Mouse (Mus musculus): ENCODE results near the gene Aplp1. TPM values are rescaled to one million over a fixed set of nuclear protein-coding genes. Genes with fewer than 3 reads are reported as not detected.

The Aplp1 gene
- polyA plus RNA-seq, 1 experiment, result 78.2 TPM

- Histone ChIP-seq H3K4me1 (ENCODE audit: control insufficient read depth, insufficient read depth, low read length) (peaks cover 15% of the 10 kb centered on the region), H3K9ac (ENCODE audit: low read depth, poor library complexity, severe bottlenecking) (peak overlapping the region; percentile 68)
These were observed 11.2 kb upstream of the Aplp1 start for GRCm38 (mm10) chr7:30456487-30456886.

GRCm38 (mm10) chr7:30454259-30454658 is 8.9 kb upstream of the Aplp1 start:
- peak overlapping the region; percentile 13 for H3K4me3 ChIP-seq (ENCODE audit: low read depth, low read length)
- H3K36me3 ChIP-seq (ENCODE audit: control insufficient read depth, insufficient read depth, low read length, poor library complexity, severe bottlenecking), result peaks cover 14% of the 10 kb centered on the region
- TF ChIP-seq CTCF (IDR thresholded peaks at IDR 0.05; ENCODE audit: low read depth, low read length) (no peak), EP300 (IDR thresholded peaks at IDR 0.05; ENCODE audit: insufficient read depth, low read depth, low read length) (no peak), POLR2A (IDR thresholded peaks at IDR 0.05; ENCODE audit: insufficient read depth, low read length) (no peak)
- 0 out of 2 replicates have a peak overlapping the region, but pooled peaks have one; percentile 4 for H3K27ac ChIP-seq (ENCODE audit: insufficient read depth, low read length)
- peaks cover 10% of the 10 kb centered on the region for H3K4me1 ChIP-seq (ENCODE audit: control insufficient read depth, insufficient read depth, low read length)
- H3K9me3 ChIP-seq (replicated peaks; ENCODE audit: control insufficient read depth, insufficient read depth, low read length, poor library complexity, severe bottlenecking), result no peaks in the 10 kb centered on the region
- no peak overlapping the region for H3K9ac ChIP-seq (ENCODE audit: low read depth, poor library complexity, severe bottlenecking)
- no peaks in the 10 kb centered on the region for H3K27me3 ChIP-seq (ENCODE audit: control insufficient read depth, insufficient read depth, low read length, poor library complexity, severe bottlenecking)

More at GRCm38 (mm10) chr7:30456487-30456886, 11.2 kb upstream of the Aplp1 start:
- H3K4me3 ChIP-seq (ENCODE audit: low read depth, low read length), result peak overlapping the region; percentile 68
- no peaks in the 10 kb centered on the region for H3K27me3 ChIP-seq (ENCODE audit: control insufficient read depth, insufficient read depth, low read length, poor library complexity, severe bottlenecking)
- H3K36me3 ChIP-seq (ENCODE audit: control insufficient read depth, insufficient read depth, low read length, poor library complexity, severe bottlenecking), result peaks cover 6% of the 10 kb centered on the region
- H3K9me3 ChIP-seq (replicated peaks; ENCODE audit: control insufficient read depth, insufficient read depth, low read length, poor library complexity, severe bottlenecking), result no peaks in the 10 kb centered on the region
- peak overlapping the region; percentile 2; the same call in 1 of the 2 replicates for H3K27ac ChIP-seq (ENCODE audit: insufficient read depth, low read length)
- TF ChIP-seq EP300 (IDR thresholded peaks at IDR 0.05; ENCODE audit: insufficient read depth, low read depth, low read length), result 0 out of 2 replicates have a peak, but pooled peaks have one; percentile 21
- TF ChIP-seq POLR2A (IDR thresholded peaks at IDR 0.05; ENCODE audit: insufficient read depth, low read length), result no peak

- Histone ChIP-seq H3K4me1 (ENCODE audit: control insufficient read depth, insufficient read depth, low read length) (peaks cover 10% of the 10 kb centered on the region), H3K27me3 (ENCODE audit: control insufficient read depth, insufficient read depth, low read length, poor library complexity, severe bottlenecking) (no peaks in the 10 kb centered on the region), H3K4me3 (ENCODE audit: low read depth, low read length) (peak overlapping the region; percentile 13), H3K9me3 (replicated peaks; ENCODE audit: control insufficient read depth, insufficient read depth, low read length, poor library complexity, severe bottlenecking) (no peaks in the 10 kb centered on the region), H3K27ac (ENCODE audit: insufficient read depth, low read length) (no peak overlapping the region), H3K36me3 (ENCODE audit: control insufficient read depth, insufficient read depth, low read length, poor library complexity, severe bottlenecking) (peaks cover 14% of the 10 kb centered on the region), H3K9ac (ENCODE audit: low read depth, poor library complexity, severe bottlenecking) (no peak overlapping the region)
- TF ChIP-seq CTCF (IDR thresholded peaks at IDR 0.05; ENCODE audit: low read depth, low read length), result no peak
- TF ChIP-seq POLR2A (IDR thresholded peaks at IDR 0.05; ENCODE audit: insufficient read depth, low read length), result peak; percentile 39
- peak; percentile 49; the same call in 1 of the 2 replicates for TF ChIP-seq EP300 (IDR thresholded peaks at IDR 0.05; ENCODE audit: insufficient read depth, low read depth, low read length)
These were observed 8.4 kb upstream of the Aplp1 start for GRCm38 (mm10) chr7:30453766-30454165.

- Histone ChIP-seq H3K4me1 (ENCODE audit: control insufficient read depth, insufficient read depth, low read length) (peaks cover 10% of the 10 kb centered on the region), H3K9me3 (replicated peaks; ENCODE audit: control insufficient read depth, insufficient read depth, low read length, poor library complexity, severe bottlenecking) (no peaks in the 10 kb centered on the region), H3K4me3 (ENCODE audit: low read depth, low read length) (no peak overlapping the region), H3K9ac (ENCODE audit: low read depth, poor library complexity, severe bottlenecking) (no peak overlapping the region), H3K27ac (ENCODE audit: insufficient read depth, low read length) (no peak overlapping the region), H3K36me3 (ENCODE audit: control insufficient read depth, insufficient read depth, low read length, poor library complexity, severe bottlenecking) (peaks cover 16% of the 10 kb centered on the region), H3K27me3 (ENCODE audit: control insufficient read depth, insufficient read depth, low read length, poor library complexity, severe bottlenecking) (no peaks in the 10 kb centered on the region)
- TF ChIP-seq CTCF (IDR thresholded peaks at IDR 0.05; ENCODE audit: low read depth, low read length), result no peak
- no peak for TF ChIP-seq POLR2A (IDR thresholded peaks at IDR 0.05; ENCODE audit: insufficient read depth, low read length)
- TF ChIP-seq EP300 (IDR thresholded peaks at IDR 0.05; ENCODE audit: insufficient read depth, low read depth, low read length), result no peak
These were observed 8.0 kb upstream of the Aplp1 start for GRCm38 (mm10) chr7:30453327-30453726.

- Histone ChIP-seq H3K36me3 (ENCODE audit: control insufficient read depth, insufficient read depth, low read length, poor library complexity, severe bottlenecking) (peaks cover 19% of the 10 kb centered on the region), H3K4me3 (ENCODE audit: low read depth, low read length) (no peak overlapping the region), H3K27ac (ENCODE audit: insufficient read depth, low read length) (no peak overlapping the region), H3K9ac (ENCODE audit: low read depth, poor library complexity, severe bottlenecking) (no peak overlapping the region), H3K27me3 (ENCODE audit: control insufficient read depth, insufficient read depth, low read length, poor library complexity, severe bottlenecking) (no peaks in the 10 kb centered on the region), H3K9me3 (replicated peaks; ENCODE audit: control insufficient read depth, insufficient read depth, low read length, poor library complexity, severe bottlenecking) (peaks cover 9% of the 10 kb centered on the region), H3K4me1 (ENCODE audit: control insufficient read depth, insufficient read depth, low read length) (peaks cover 8% of the 10 kb centered on the region)
- TF ChIP-seq EP300 (IDR thresholded peaks at IDR 0.05; ENCODE audit: insufficient read depth, low read depth, low read length) (no peak), CTCF (IDR thresholded peaks at IDR 0.05; ENCODE audit: low read depth, low read length) (no peak), POLR2A (IDR thresholded peaks at IDR 0.05; ENCODE audit: insufficient read depth, low read length) (no peak)
These were observed 4.9 kb upstream of the Aplp1 start for GRCm38 (mm10) chr7:30450241-30450640.

- peak overlapping the region; percentile 57 for H3K4me3 ChIP-seq (ENCODE audit: low read depth, low read length)
- peak overlapping the region; percentile 29 for H3K9ac ChIP-seq (ENCODE audit: low read depth, poor library complexity, severe bottlenecking)
- H3K27me3 ChIP-seq (ENCODE audit: control insufficient read depth, insufficient read depth, low read length, poor library complexity, severe bottlenecking), result no peaks in the 10 kb centered on the region
- H3K27ac ChIP-seq (ENCODE audit: insufficient read depth, low read length), result no peak overlapping the region
- peaks cover 9% of the 10 kb centered on the region for H3K9me3 ChIP-seq (replicated peaks; ENCODE audit: control insufficient read depth, insufficient read depth, low read length, poor library complexity, severe bottlenecking)
- H3K4me1 ChIP-seq (ENCODE audit: control insufficient read depth, insufficient read depth, low read length), result no peaks in the 10 kb centered on the region
- peaks cover 4% of the 10 kb centered on the region; the same call in 1 of the 2 replicates for H3K36me3 ChIP-seq (ENCODE audit: control insufficient read depth, insufficient read depth, low read length, poor library complexity, severe bottlenecking)
- TF ChIP-seq CTCF (IDR thresholded peaks at IDR 0.05; ENCODE audit: low read depth, low read length), result no peak
- TF ChIP-seq POLR2A (IDR thresholded peaks at IDR 0.05; ENCODE audit: insufficient read depth, low read length), result no peak
- no peak for TF ChIP-seq EP300 (IDR thresholded peaks at IDR 0.05; ENCODE audit: insufficient read depth, low read depth, low read length)
These were observed 973 bp downstream of the Aplp1 start for GRCm38 (mm10) chr7:30444154-30444970.
